Mouse (Mus musculus) liver, embryonic 15.5 days (tissue): ENCODE data around the gene Gm47996. TPM values are rescaled to one million over a fixed set of nuclear protein-coding genes. Genes with fewer than 3 reads are reported as not detected.

Experiments used
- ATAC-seq: fragments of 200-750 bp; cut with Nextera tagmentation; 2 replicates; pipeline ENCODE4 v1.8.0; 2017; ENCODE audit warnings: moderate number of reproducible peaks, mild to moderate bottlenecking, moderate library complexity; ENCODE audit not compliant: insufficient read depth
- H3K27ac ChIP-seq: fragments of 300-500 bp; sonication (generic); replicated peaks from 2 replicates; pipeline ENCODE4 v1.5.1; 2015; ENCODE audit warnings: mild to moderate bottlenecking, inconsistent platforms
- H3K27me3 ChIP-seq: fragments of 300-500 bp; sonication (generic); 2 replicates; pipeline ENCODE4 v1.6.1; 2015; ENCODE audit warnings: mild to moderate bottlenecking, inconsistent platforms
- H3K36me3 ChIP-seq: fragments of 300-500 bp; sonication (generic); replicated peaks from 2 replicates; pipeline ENCODE4 v1.6.1; 2015; ENCODE audit warnings: moderate library complexity, mild to moderate bottlenecking, inconsistent platforms
- H3K4me1 ChIP-seq: fragments of 300-500 bp; sonication (generic); replicated peaks from 2 replicates; pipeline ENCODE4 v1.6.1; 2015; ENCODE audit warnings: inconsistent platforms
- H3K4me2 ChIP-seq: fragments of 300-500 bp; sonication (generic); 2 replicates; pipeline ENCODE4 v1.6.1; 2015; ENCODE audit warnings: moderate library complexity, mild to moderate bottlenecking, inconsistent platforms
- H3K4me3 ChIP-seq: fragments of 300-500 bp; sonication (generic); replicated peaks from 2 replicates; pipeline ENCODE4 v1.5.1; 2015; ENCODE audit warnings: mild to moderate bottlenecking, inconsistent platforms
- H3K9ac ChIP-seq: fragments of 300-500 bp; sonication (generic); 2 replicates; pipeline ENCODE4 v1.6.1; 2015; ENCODE audit warnings: moderate library complexity, mild to moderate bottlenecking, inconsistent platforms
- H3K9me3 ChIP-seq: fragments of 300-500 bp; sonication (generic); replicated peaks from 2 replicates; pipeline ENCODE4 v1.6.1; 2016; ENCODE audit warnings: inconsistent platforms
- WGBS: fragments of 180-500 bp; shearing (Covaris S2); methylation state at CpG from one replicate; pipeline ENCODE4 v1.1.7; 2015; ENCODE audit warnings: mixed read lengths; ENCODE audit not compliant: insufficient replicate concordance; 5-methylcytosine and 5-hydroxymethylcytosine counted together
- polyA plus RNA-seq: library from polyadenylated mRNA; unstranded; fragments of >200 nt; fragmentation: Nextera tagmentation; extraction: Ambion mirVana; gene quantifications from 2 replicates; pipeline ENCODE4 v1.2.1, GENCODE M21; 2015

The Gm47996 gene
- polyA plus RNA-seq, 1 experiment from 2014 or later, result 0.31 TPM

DNA sequence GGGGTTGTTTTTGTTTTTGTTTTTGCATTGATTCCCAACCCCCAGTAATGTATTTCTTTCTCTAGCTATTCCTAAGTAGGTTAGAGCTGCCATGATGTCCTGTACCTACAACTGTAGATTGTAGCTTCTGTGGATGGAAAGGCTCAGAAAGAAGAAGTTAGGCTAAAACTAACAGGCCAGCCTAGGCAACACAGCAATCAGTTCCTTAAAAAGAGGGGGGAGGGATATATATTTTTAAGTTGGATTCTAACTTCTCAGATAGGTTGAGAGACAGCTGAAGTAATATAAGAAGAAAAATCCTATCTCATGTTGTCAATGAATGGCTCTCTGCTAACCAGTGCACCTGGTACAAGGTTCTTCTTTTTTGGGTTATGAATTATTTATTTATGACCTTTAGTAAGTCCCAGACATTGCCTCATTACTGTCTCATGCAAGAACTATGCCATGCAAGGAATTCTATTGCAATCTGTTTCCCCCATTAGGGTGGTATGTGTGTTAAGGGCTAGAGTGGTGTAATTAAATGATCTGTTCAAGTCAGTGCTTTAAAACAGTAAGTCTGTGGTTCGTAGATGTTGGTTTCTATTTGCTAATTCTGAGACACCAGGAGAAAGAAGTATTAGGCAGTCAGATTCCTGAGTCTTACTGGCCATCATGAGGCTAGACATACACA, 18.5 kb downstream of the Gm47996 start:
- Histone ChIP-seq H3K9ac (no peak overlapping the region), H3K36me3 (no peaks in the 10 kb centered on the region), H3K4me3 (no peak overlapping the region), H3K4me1 (no peaks in the 10 kb centered on the region), H3K27me3 (no peaks in the 10 kb centered on the region), H3K9me3 (no peaks in the 10 kb centered on the region), H3K4me2 (no peak overlapping the region), H3K27ac (no peak overlapping the region)
- 35% methylated on average over 1 of the region's 1 CpGs for WGBS
- no peak for ATAC-seq

DNA sequence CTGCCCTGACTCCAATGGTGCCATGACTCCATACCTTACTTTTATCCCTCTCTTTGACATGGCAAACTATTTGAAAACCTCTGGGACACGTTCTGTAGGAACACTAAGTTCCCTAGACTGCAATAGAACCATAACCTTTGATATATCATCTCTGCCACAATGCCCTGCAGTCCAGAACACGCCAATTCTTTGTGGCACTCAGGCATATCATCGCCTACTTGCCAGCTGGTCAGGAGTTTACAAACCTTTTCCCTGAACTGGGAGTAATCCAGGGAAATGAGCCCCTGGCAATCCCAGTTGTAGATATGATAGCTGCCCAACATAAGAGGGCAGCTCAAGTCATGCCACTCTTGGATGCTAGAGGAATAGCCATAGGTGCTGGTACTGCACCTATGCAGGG, 22.4 kb downstream of the Gm47996 start:
- H3K27me3 ChIP-seq, result no peaks in the 10 kb centered on the region

DNA sequence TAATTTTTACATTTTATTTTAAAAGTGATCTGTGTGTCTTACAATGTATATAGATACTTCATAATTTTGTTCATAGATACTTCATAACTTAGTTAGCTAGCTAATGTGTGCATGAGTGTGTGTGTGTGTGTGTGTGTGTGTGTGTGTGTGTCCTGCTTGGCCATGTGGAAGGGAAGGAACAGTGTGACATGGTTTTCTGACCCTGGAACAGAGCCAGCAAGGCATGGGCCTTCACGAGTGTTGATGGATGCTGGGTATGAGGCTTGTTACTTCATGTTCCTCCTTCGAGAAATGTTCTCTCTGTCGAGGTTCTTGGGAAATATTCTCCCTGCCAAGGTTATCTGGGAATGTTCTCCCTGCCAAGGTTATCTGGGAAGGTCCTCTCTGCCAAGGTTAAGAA, 23.8 kb downstream of the Gm47996 start:
- no peak for ATAC-seq
- no peak overlapping the region for H3K27ac ChIP-seq
- no peaks in the 10 kb centered on the region for H3K27me3 ChIP-seq
- 62% methylated on average over 3 of the region's 3 CpGs for WGBS
- no peaks in the 10 kb centered on the region for H3K9me3 ChIP-seq
- H3K9ac ChIP-seq, result no peak overlapping the region
- no peak overlapping the region for H3K4me3 ChIP-seq
- no peaks in the 10 kb centered on the region for H3K36me3 ChIP-seq
- no peak overlapping the region for H3K4me2 ChIP-seq
- peaks cover 7% of the 10 kb centered on the region; the same call in 1 of the 2 replicates for H3K4me1 ChIP-seq

More for the DNA sequence above, 22.4 kb downstream of the Gm47996 start:
- Histone ChIP-seq H3K4me1 (no peaks in the 10 kb centered on the region), H3K4me3 (no peak overlapping the region), H3K27ac (no peak overlapping the region), H3K9me3 (no peaks in the 10 kb centered on the region), H3K9ac (no peak overlapping the region), H3K4me2 (no peak overlapping the region), H3K36me3 (no peaks in the 10 kb centered on the region)
- 59% methylated on average over 3 of the region's 3 CpGs for WGBS
- ATAC-seq, result no peak

DNA sequence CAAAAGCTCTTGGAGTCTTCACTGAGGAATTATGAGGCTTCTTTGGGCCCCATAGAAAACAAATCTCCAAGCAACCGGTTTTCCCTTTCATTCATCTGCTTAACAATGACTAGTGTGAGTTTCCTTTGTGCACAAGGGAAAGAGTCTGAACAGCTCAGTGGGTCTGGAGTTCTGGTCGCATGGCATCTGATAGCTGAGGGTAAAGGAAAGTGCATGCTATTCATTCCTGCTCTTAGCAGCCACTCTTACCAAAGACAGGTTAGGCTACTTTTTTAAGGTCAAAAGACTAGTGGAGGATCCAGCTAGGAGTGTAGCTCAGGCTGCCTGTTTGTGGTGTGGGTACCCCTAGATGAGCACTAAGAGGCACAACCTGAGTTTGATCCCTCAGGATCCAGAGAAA, 25.6 kb downstream of the Gm47996 start:
- Histone ChIP-seq H3K4me1 (peaks cover 7% of the 10 kb centered on the region; the same call in 1 of the 2 replicates), H3K4me3 (no peak overlapping the region)

DNA sequence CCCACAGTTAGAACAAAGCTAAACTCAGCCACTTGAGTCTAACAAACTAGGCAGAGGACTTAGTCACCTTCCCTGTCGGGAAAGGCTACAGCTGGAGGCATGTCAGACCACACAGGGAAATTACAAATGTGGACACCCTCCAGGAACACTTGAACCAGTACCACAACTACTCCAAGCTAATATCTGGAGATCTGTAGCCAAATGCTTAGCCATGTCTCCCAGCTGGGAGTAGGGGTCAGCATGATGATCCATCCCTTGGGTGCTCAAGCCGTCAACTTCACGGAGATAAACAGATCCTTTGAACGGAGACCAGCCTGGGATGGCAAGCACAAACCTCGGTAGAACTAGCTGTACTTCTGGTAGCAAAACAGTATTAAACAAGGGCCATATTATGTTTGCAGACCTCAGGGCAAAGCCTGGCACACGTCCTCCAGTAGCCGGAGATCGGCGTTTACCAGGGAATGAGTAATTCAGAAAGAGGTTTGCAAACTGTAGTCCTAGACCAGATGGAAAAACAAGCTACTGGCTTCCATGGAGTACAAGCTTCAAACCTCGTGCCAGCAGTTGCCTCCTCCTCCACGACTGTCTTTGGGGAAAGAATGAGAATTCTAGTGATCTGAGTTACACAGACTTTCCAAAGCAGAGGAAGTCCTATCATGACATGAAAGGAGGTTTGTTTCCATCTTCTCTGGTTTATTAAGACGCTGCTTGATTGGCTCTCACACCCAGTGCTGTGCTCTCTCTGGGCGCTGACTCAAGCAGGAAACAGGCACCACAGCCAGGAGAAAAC, 26.4 kb downstream of the Gm47996 start:
- peaks cover 7% of the 10 kb centered on the region; the same call in 1 of the 2 replicates for H3K4me1 ChIP-seq
- H3K9me3 ChIP-seq, result no peaks in the 10 kb centered on the region
- no peak for ATAC-seq
- H3K27ac ChIP-seq, result no peak overlapping the region
- no peak overlapping the region for H3K9ac ChIP-seq
- H3K27me3 ChIP-seq, result no peaks in the 10 kb centered on the region
- no peak overlapping the region for H3K4me3 ChIP-seq
- no peak overlapping the region for H3K4me2 ChIP-seq
- 56% methylated on average over 13 of the region's 13 CpGs for WGBS
- no peaks in the 10 kb centered on the region for H3K36me3 ChIP-seq

More for the DNA sequence above, 25.6 kb downstream of the Gm47996 start:
- H3K36me3 ChIP-seq, result no peaks in the 10 kb centered on the region
- ATAC-seq, result no peak
- H3K4me2 ChIP-seq, result no peak overlapping the region
- no peak overlapping the region for H3K9ac ChIP-seq
- 59% methylated on average over 2 of the region's 2 CpGs for WGBS
- no peaks in the 10 kb centered on the region for H3K27me3 ChIP-seq
- no peaks in the 10 kb centered on the region for H3K9me3 ChIP-seq
- H3K27ac ChIP-seq, result no peak overlapping the region

- Histone ChIP-seq H3K4me2 (no peak overlapping the region), H3K9me3 (no peaks in the 10 kb centered on the region), H3K9ac (no peak overlapping the region), H3K27ac (no peak overlapping the region), H3K4me3 (no peak overlapping the region), H3K36me3 (no peaks in the 10 kb centered on the region), H3K4me1 (peaks cover 7% of the 10 kb centered on the region; the same call in 1 of the 2 replicates), H3K27me3 (no peaks in the 10 kb centered on the region)
- WGBS, result 64% methylated on average over 3 of the region's 3 CpGs
- ATAC-seq, result no peak
These were observed 27.8 kb downstream of the Gm47996 start for GRCm38 (mm10) chr1:151237780-151238179.

DNA sequence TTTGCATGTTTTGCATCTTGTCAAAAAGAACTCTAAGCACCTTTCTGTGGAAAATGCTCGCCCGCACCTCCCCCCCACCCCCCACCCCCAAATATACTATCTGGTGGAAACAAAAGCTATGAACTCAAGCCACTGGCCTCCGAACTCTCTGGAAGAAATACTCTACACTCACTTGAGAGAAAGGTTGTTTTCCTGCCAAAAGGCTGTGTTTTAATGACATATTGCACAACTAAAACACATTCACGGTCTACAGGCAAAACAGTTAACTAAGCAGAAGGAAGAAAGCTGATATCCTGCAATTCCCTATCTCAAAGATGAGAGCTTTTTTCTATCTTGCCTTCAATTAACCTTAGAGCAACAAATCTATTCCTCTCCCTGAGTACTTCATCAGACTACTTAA, 33.4 kb downstream of the Gm47996 start:
- Histone ChIP-seq H3K9me3 (no peaks in the 10 kb centered on the region), H3K27ac (no peak overlapping the region), H3K27me3 (no peaks in the 10 kb centered on the region), H3K9ac (no peak overlapping the region), H3K4me3 (no peak overlapping the region), H3K4me1 (peaks cover 6% of the 10 kb centered on the region), H3K4me2 (no peak overlapping the region), H3K36me3 (no peaks in the 10 kb centered on the region)
- 59% methylated on average over 4 of the region's 4 CpGs for WGBS
- no peak for ATAC-seq

DNA sequence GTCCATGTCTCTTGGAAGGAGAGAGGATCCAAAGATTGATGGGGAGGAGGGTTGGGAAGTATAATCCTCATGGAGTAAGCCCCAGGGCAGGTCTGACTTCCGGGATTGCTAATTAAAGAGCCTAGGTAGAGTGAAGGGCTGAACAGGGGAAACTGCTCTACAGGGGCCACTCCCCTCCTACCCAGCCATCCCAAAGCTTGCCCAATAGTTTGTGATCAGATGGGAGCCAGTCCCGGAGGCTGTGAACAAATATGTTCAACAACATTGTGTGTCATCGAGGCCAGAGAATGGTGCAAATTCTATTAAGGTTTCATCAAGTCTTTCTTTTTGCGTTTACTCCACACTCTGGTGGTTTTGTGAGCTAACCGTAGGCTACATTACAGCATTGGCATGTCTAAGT, 34.1 kb downstream of the Gm47996 start:
- H3K27me3 ChIP-seq, result no peaks in the 10 kb centered on the region
- no peak for ATAC-seq
- no peak overlapping the region for H3K4me2 ChIP-seq
- no peaks in the 10 kb centered on the region for H3K36me3 ChIP-seq
- H3K27ac ChIP-seq, result no peak overlapping the region
- no peak overlapping the region for H3K4me3 ChIP-seq
- H3K9ac ChIP-seq, result no peak overlapping the region
- no peaks in the 10 kb centered on the region for H3K9me3 ChIP-seq
- H3K4me1 ChIP-seq, result peaks cover 3% of the 10 kb centered on the region; the same call in 1 of the 2 replicates
- WGBS, result 73% methylated on average over 5 of the region's 5 CpGs

- Histone ChIP-seq H3K36me3 (no peaks in the 10 kb centered on the region), H3K9ac (no peak overlapping the region)
- 73% methylated on average over 4 of the region's 4 CpGs for WGBS
These were observed 34.8 kb downstream of the Gm47996 start for GRCm38 (mm10) chr1:151244761-151245160.

GRCm38 (mm10) chr1:151245165-151245564, 35.2 kb downstream of the Gm47996 start:
- peak overlapping the region; percentile 8; the same call in 1 of the 2 replicates for H3K4me2 ChIP-seq
- WGBS, result 51% methylated on average over 10 of the region's 10 CpGs
- no peak overlapping the region for H3K9ac ChIP-seq
- ATAC-seq, result no peak
- no peak overlapping the region for H3K4me3 ChIP-seq
- H3K27ac ChIP-seq, result no peak overlapping the region
- no peaks in the 10 kb centered on the region for H3K36me3 ChIP-seq
- H3K27me3 ChIP-seq, result no peaks in the 10 kb centered on the region
- no peaks in the 10 kb centered on the region for H3K9me3 ChIP-seq
- peaks cover 3% of the 10 kb centered on the region; the same call in 1 of the 2 replicates for H3K4me1 ChIP-seq

More at GRCm38 (mm10) chr1:151244761-151245160, 34.8 kb downstream of the Gm47996 start:
- peaks cover 3% of the 10 kb centered on the region; the same call in 1 of the 2 replicates for H3K4me1 ChIP-seq
- H3K9me3 ChIP-seq, result no peaks in the 10 kb centered on the region
- H3K4me3 ChIP-seq, result no peak overlapping the region
- H3K27ac ChIP-seq, result no peak overlapping the region
- ATAC-seq, result no peak
- 0 out of 2 replicates have a peak overlapping the region, but pooled peaks have one; percentile 8 for H3K4me2 ChIP-seq
- no peaks in the 10 kb centered on the region for H3K27me3 ChIP-seq

GRCm38 (mm10) chr1:151245846-151246245, 35.9 kb downstream of the Gm47996 start:
- Histone ChIP-seq H3K36me3 (no peaks in the 10 kb centered on the region), H3K27ac (no peak overlapping the region), H3K9ac (no peak overlapping the region), H3K4me3 (no peak overlapping the region), H3K4me1 (peaks cover 3% of the 10 kb centered on the region; the same call in 1 of the 2 replicates), H3K27me3 (no peaks in the 10 kb centered on the region), H3K9me3 (no peaks in the 10 kb centered on the region), H3K4me2 (no peak overlapping the region)
- 45% methylated on average over 2 of the region's 2 CpGs for WGBS
- ATAC-seq, result no peak
